Mouse (Mus musculus) kidney, embryonic 15.5 days (tissue): ENCODE data around the gene Nrbp1. TPM values are rescaled to one million over a fixed set of nuclear protein-coding genes. Genes with fewer than 3 reads are reported as not detected.

Experiments
- polyA plus RNA-seq: library from polyadenylated mRNA; unstranded; fragments of >200 nt; fragmentation: Nextera tagmentation; extraction: Ambion mirVana; gene quantifications from 2 replicates; pipeline ENCODE4 v1.2.1, GENCODE M21; 2015

The Nrbp1 gene
- polyA plus RNA-seq, 1 experiment from 2014 or later, result 171 TPM

Other genes with a start within 250 kb of the Nrbp1 start
- gene Atraid, start 192.6 kb upstream of the Nrbp1 start, polyA plus RNA-seq, result 145 and 149 TPM in 2 replicates
- 10.4 and 11.8 TPM in 2 replicates for gene Slc5a6, start 191.9 kb upstream of the Nrbp1 start, polyA plus RNA-seq
- gene Cad, start 186.1 kb upstream of the Nrbp1 start, polyA plus RNA-seq, result 32.5 and 36.2 TPM in 2 replicates
- gene Dnajc5g, start 134.6 kb upstream of the Nrbp1 start, polyA plus RNA-seq, result not detected in 2 replicates
- gene Slc30a3, start 132.6 kb upstream of the Nrbp1 start, polyA plus RNA-seq, result 2.8 and 3.1 TPM in 2 replicates
- 1.2 and 1.6 TPM in 2 replicates for gene Trim54, start 124.2 kb upstream of the Nrbp1 start, polyA plus RNA-seq
- not detected in 2 replicates for gene Ucn, start 102.0 kb upstream of the Nrbp1 start, polyA plus RNA-seq
- 62.6 and 76.8 TPM in 2 replicates for gene Mpv17, start 86.6 kb upstream of the Nrbp1 start, polyA plus RNA-seq
- 2.0 and 2.1 TPM in 2 replicates for gene Gm29609, start 61.0 kb upstream of the Nrbp1 start, polyA plus RNA-seq
- 83.0 and 93.5 TPM in 2 replicates for gene Gtf3c2, start 60.7 kb upstream of the Nrbp1 start, polyA plus RNA-seq
- 140 and 148 TPM in 2 replicates for gene Snx17, start 47.6 kb upstream of the Nrbp1 start, polyA plus RNA-seq
- 64.9 and 65.9 TPM in 2 replicates for gene Eif2b4, start 47.4 kb upstream of the Nrbp1 start, polyA plus RNA-seq
- 9.1 and 11.9 TPM in 2 replicates for gene Zfp513, start 38.6 kb upstream of the Nrbp1 start, polyA plus RNA-seq
- gene Ppm1g, start 20.2 kb upstream of the Nrbp1 start, polyA plus RNA-seq, result 130 and 144 TPM in 2 replicates
- 0.83 TPM in 1 of 2 replicates, not detected in the other for gene Gm9970, start 368 bp downstream of the Nrbp1 start, polyA plus RNA-seq
- 21.5 and 25.1 TPM in 2 replicates for gene Krtcap3, start 10.8 kb downstream of the Nrbp1 start, polyA plus RNA-seq
- 36.3 and 36.9 TPM in 2 replicates for gene Ift172, start 50.3 kb downstream of the Nrbp1 start, polyA plus RNA-seq
- 42.3 and 46.2 TPM in 2 replicates for gene Fndc4, start 55.2 kb downstream of the Nrbp1 start, polyA plus RNA-seq
- 0.21 and 0.70 TPM in 2 replicates for gene Gckr, start 56.6 kb downstream of the Nrbp1 start, polyA plus RNA-seq
- gene Zfp512, start 211.6 kb downstream of the Nrbp1 start, polyA plus RNA-seq, result 48.5 and 60.2 TPM in 2 replicates
- gene 4930548H24Rik, start 244.9 kb downstream of the Nrbp1 start, polyA plus RNA-seq, result not detected in 2 replicates